Mouse (Mus musculus) spleen, postnatal 14 days (tissue): Measurements from ENCODE around the gene Samd14.

Source experiments
- DNase-seq, 2 experiments: peaks; one replicate each; pipeline ENCODE4 v3.0.0; 2021 to 2022; ENCODE audit warnings: low spot score in 2 of 2

Gene Samd14

GRCm38 (mm10) chr11:95037306-95037705 is 27.6 kb downstream of the Samd14 start:
- DNase-seq, result no peak

- no peak for DNase-seq
These were observed 28.6 kb downstream of the Samd14 start for GRCm38 (mm10) chr11:95038156-95038817.

GRCm38 (mm10) chr11:95038818-95039655 is 29.4 kb downstream of the Samd14 start:
- DNase-seq, result no peak

- no peak for DNase-seq
These were observed 30.1 kb downstream of the Samd14 start for GRCm38 (mm10) chr11:95039766-95040165.

GRCm38 (mm10) chr11:95040491-95041138 is 30.9 kb downstream of the Samd14 start:
- peak in 1 of 2 experiments; percentile 22 for DNase-seq

- peak; percentile 87 to 89 for DNase-seq
These were observed 31.5 kb downstream of the Samd14 start, which contains the start of gene Pdk2 for GRCm38 (mm10) chr11:95041139-95041609. TSS of gene Pdk2 (minus strand) at chr11:95041354.

GRCm38 (mm10) chr11:95042096-95042495 is 32.4 kb downstream of the Samd14 start:
- peak; percentile 50 to 72 for DNase-seq

- DNase-seq, result no peak
These were observed 33.4 kb downstream of the Samd14 start for GRCm38 (mm10) chr11:95043060-95043459.

- DNase-seq, result no peak
These were observed 33.9 kb downstream of the Samd14 start for GRCm38 (mm10) chr11:95043608-95044007.

- DNase-seq, result no peak
These were observed 34.6 kb downstream of the Samd14 start for GRCm38 (mm10) chr11:95044185-95044870.

GRCm38 (mm10) chr11:95046980-95047680 is 37.5 kb downstream of the Samd14 start:
- peak in 1 of 2 experiments; percentile 45 for DNase-seq

GRCm38 (mm10) chr11:95053062-95053461 is 43.4 kb downstream of the Samd14 start:
- DNase-seq, result no peak

GRCm38 (mm10) chr11:95056768-95057501 is 47.3 kb downstream of the Samd14 start:
- DNase-seq, result no peak

GRCm38 (mm10) chr11:95069226-95069957 is 59.7 kb downstream of the Samd14 start:
- DNase-seq, result no peak

GRCm38 (mm10) chr11:95070140-95071107 is 60.7 kb downstream of the Samd14 start:
- DNase-seq, result no peak

- no peak for DNase-seq
These were observed 61.6 kb downstream of the Samd14 start for GRCm38 (mm10) chr11:95071266-95071665.

- DNase-seq, result no peak
These were observed 62.5 kb downstream of the Samd14 start for GRCm38 (mm10) chr11:95072136-95072535.

- DNase-seq, result no peak
These were observed 63.1 kb downstream of the Samd14 start for GRCm38 (mm10) chr11:95072804-95073203.
